Mouse (Mus musculus): ENCODE measurements around the gene Slc51a. TPM values are rescaled to one million over a fixed set of nuclear protein-coding genes. Genes with fewer than 3 reads are reported as not detected.

Slc51a gene
- polyA plus RNA-seq, 1 experiment from 2014 or later: 1.6 TPM

GRCm38 (mm10) chr16:32463426-32463825 is 24.3 kb downstream of the Slc51a start:
- ATAC-seq (ENCODE audit: extremely low read depth, insufficient number of reproducible peaks, low FRiP score, low TSS enrichment): peak; percentile 31; the same call in 1 of the 2 replicates
- Histone ChIP-seq H3K36me3 (peaks cover 63% of the 10 kb centered on the region), H3K4me1 (peaks cover 15% of the 10 kb centered on the region), H3K27ac (replicated peaks) (peak overlapping the region; percentile 82), H3K4me3 (no peak overlapping the region), H3K4me2 (peak overlapping the region; percentile 12; the same call in 1 of the 2 replicates), H3K27me3 (replicated peaks) (no peaks in the 10 kb centered on the region), H3K9me3 (no peaks in the 10 kb centered on the region), H3K9ac (no peak overlapping the region)
- 30% methylated on average over 2 of the region's 2 CpGs for WGBS

GRCm38 (mm10) chr16:32462950-32463349 is 24.7 kb downstream of the Slc51a start:
- 84% methylated on average over 16 of the region's 16 CpGs for WGBS
- Histone ChIP-seq H3K36me3 (peaks cover 58% of the 10 kb centered on the region), H3K4me1 (peaks cover 15% of the 10 kb centered on the region), H3K27me3 (replicated peaks) (no peaks in the 10 kb centered on the region), H3K27ac (replicated peaks) (peak overlapping the region; percentile 82), H3K4me2 (peak overlapping the region; percentile 12; the same call in 1 of the 2 replicates), H3K9me3 (no peaks in the 10 kb centered on the region), H3K9ac (no peak overlapping the region), H3K4me3 (no peak overlapping the region)
- no peak for ATAC-seq (ENCODE audit: extremely low read depth, insufficient number of reproducible peaks, low FRiP score, low TSS enrichment)

DNA sequence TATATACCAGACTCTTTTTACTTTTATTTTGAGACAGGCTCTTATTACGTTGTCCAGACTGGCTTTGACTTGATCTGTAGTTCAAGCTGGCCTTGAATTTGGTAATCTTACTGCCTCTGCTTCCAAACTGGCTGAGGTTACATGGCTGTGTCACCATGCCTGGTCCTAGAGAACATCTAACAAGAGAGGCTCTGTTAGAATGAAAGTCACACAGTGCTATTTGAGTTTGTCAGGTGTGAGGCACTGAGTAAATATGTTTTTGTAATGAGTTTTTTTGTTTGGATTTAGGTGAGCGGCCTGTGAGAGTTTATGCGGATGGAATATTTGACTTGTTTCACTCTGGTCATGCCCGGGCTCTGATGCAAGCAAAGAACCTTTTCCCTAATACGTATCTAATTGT is 26.0 kb downstream of the Slc51a start:
- H3K27me3 ChIP-seq (replicated peaks): no peaks in the 10 kb centered on the region
- ATAC-seq (ENCODE audit: extremely low read depth, insufficient number of reproducible peaks, low FRiP score, low TSS enrichment): no peak
- WGBS: 95% methylated on average over 5 of the region's 5 CpGs
- H3K9me3 ChIP-seq: no peaks in the 10 kb centered on the region
- peaks cover 20% of the 10 kb centered on the region for H3K4me1 ChIP-seq
- H3K27ac ChIP-seq (replicated peaks): no peak overlapping the region
- no peak overlapping the region for H3K9ac ChIP-seq
- peaks cover 52% of the 10 kb centered on the region for H3K36me3 ChIP-seq
- no peak overlapping the region for H3K4me2 ChIP-seq
- no peak overlapping the region for H3K4me3 ChIP-seq

DNA sequence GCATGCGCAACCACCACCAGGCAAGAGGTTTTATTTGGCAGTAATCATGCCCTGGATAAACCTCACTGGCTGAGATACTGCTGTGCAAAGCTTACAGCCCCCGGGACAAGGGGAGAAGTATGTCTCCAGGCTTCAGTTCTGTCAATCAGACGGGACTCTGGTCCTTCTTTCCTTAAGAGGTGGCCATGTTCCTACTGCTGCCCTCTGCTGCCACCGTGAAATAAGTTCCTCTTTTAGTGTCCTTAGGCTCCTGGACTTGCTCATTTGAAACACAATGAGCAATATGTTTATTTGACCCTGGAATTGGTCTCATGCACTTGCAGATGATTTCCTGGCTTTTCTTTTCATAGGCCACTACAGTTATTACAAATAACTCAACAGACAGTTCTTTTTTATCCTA is 27.2 kb downstream of the Slc51a start:
- H3K9ac ChIP-seq: no peak overlapping the region
- peaks cover 20% of the 10 kb centered on the region for H3K4me1 ChIP-seq
- WGBS: 54% methylated on average over 4 of the region's 4 CpGs
- no peaks in the 10 kb centered on the region for H3K27me3 ChIP-seq (replicated peaks)
- H3K4me3 ChIP-seq: no peak overlapping the region
- H3K4me2 ChIP-seq: no peak overlapping the region
- peaks cover 58% of the 10 kb centered on the region for H3K36me3 ChIP-seq
- H3K9me3 ChIP-seq: no peaks in the 10 kb centered on the region
- H3K27ac ChIP-seq (replicated peaks): no peak overlapping the region
- ATAC-seq (ENCODE audit: extremely low read depth, insufficient number of reproducible peaks, low FRiP score, low TSS enrichment): no peak

GRCm38 (mm10) chr16:32457589-32458386 is 29.9 kb downstream of the Slc51a start:
- Histone ChIP-seq H3K9ac (no peak overlapping the region), H3K4me2 (no peak overlapping the region), H3K4me1 (peaks cover 7% of the 10 kb centered on the region), H3K4me3 (no peak overlapping the region), H3K9me3 (no peaks in the 10 kb centered on the region), H3K36me3 (peaks cover 55% of the 10 kb centered on the region), H3K27me3 (replicated peaks) (no peaks in the 10 kb centered on the region), H3K27ac (replicated peaks) (0 out of 2 replicates have a peak overlapping the region, but pooled peaks have one; percentile 17)
- no peak for ATAC-seq (ENCODE audit: extremely low read depth, insufficient number of reproducible peaks, low FRiP score, low TSS enrichment)
- 60% methylated on average over 10 of the region's 10 CpGs for WGBS

- WGBS: 95% methylated on average over 1 of the region's 1 CpGs
- no peak overlapping the region for H3K9ac ChIP-seq
- no peaks in the 10 kb centered on the region for H3K27me3 ChIP-seq (replicated peaks)
- H3K9me3 ChIP-seq: no peaks in the 10 kb centered on the region
- H3K4me2 ChIP-seq: no peak overlapping the region
- H3K4me1 ChIP-seq: peaks cover 5% of the 10 kb centered on the region; the same call in 1 of the 2 replicates
- ATAC-seq (ENCODE audit: extremely low read depth, insufficient number of reproducible peaks, low FRiP score, low TSS enrichment): no peak
- no peak overlapping the region for H3K4me3 ChIP-seq
- H3K27ac ChIP-seq (replicated peaks): no peak overlapping the region
- peaks cover 55% of the 10 kb centered on the region for H3K36me3 ChIP-seq
Measured at GRCm38 (mm10) chr16:32456761-32457160, 30.9 kb downstream of the Slc51a start.

- Histone ChIP-seq H3K9me3 (no peaks in the 10 kb centered on the region), H3K9ac (no peak overlapping the region), H3K4me2 (no peak overlapping the region), H3K27me3 (replicated peaks) (no peaks in the 10 kb centered on the region), H3K4me1 (peaks cover 5% of the 10 kb centered on the region; the same call in 1 of the 2 replicates), H3K4me3 (no peak overlapping the region), H3K27ac (replicated peaks) (no peak overlapping the region), H3K36me3 (peaks cover 56% of the 10 kb centered on the region)
- ATAC-seq (ENCODE audit: extremely low read depth, insufficient number of reproducible peaks, low FRiP score, low TSS enrichment): no peak
Measured at GRCm38 (mm10) chr16:32456086-32456485, 31.6 kb downstream of the Slc51a start.

DNA sequence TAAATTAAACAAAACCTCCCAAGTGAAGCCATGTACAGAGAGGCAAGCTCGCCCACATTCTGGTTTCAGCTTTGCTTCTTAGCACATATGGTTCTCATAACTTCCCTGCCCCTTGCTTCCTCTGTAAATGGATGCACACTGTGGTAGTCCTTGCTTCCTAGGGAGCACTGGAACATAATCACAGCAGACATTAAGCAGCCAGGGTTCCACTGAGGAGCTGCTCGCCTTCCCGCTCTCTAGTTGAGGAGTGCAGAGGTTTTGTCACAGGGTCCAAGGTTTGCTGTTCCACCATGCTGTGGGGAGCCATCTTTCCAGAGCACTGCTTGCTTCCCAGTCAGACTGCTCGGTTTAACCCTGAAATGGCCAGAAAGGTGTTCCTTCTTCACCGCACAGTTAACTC is 33.0 kb downstream of the Slc51a start:
- H3K4me2 ChIP-seq: no peak overlapping the region
- no peak overlapping the region for H3K4me3 ChIP-seq
- H3K27ac ChIP-seq (replicated peaks): no peak overlapping the region
- no peaks in the 10 kb centered on the region for H3K9me3 ChIP-seq
- ATAC-seq (ENCODE audit: extremely low read depth, insufficient number of reproducible peaks, low FRiP score, low TSS enrichment): no peak
- peaks cover 5% of the 10 kb centered on the region; the same call in 1 of the 2 replicates for H3K4me1 ChIP-seq
- no peak overlapping the region for H3K9ac ChIP-seq
- WGBS: 89% methylated on average over 5 of the region's 5 CpGs
- no peaks in the 10 kb centered on the region for H3K27me3 ChIP-seq (replicated peaks)
- peaks cover 55% of the 10 kb centered on the region for H3K36me3 ChIP-seq

DNA sequence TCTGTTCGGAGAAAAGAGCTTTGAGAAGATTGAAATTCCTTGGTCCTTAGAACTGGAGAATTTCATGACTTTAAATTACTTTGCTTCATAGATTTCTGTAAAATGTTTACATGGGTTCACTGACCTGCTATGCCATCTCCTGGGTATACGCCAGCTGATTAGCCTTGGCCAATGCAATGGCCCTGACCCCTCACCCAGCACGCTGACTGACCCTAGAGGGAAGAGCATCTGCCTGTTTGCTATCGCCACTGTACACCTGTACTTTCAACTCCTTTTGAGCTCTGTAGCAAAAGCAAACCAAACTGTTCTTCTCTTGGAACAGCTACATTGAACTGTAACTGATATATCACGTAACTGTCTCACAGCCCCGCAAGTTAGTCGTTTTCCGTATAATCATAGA is 34.6 kb downstream of the Slc51a start:
- WGBS: 94% methylated on average over 8 of the region's 8 CpGs
- H3K4me2 ChIP-seq: no peak overlapping the region

DNA sequence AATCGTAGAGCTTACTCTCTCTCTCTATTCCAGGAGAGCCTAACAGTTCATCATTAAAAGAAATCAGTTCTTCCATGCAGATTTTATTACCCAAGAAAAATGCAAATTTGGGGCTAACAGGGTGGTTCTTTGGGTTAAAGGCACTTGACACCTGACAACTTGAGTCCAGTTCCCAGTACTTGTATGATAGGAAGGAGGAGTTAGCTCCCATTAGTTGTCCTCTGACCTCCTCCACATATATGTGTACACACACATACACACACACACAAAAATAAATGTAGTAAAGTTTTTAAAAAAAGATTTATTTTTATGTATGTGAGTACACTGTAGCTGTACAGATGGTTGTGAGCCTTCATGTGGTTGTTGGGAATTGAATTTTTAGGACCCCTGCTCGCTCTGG is 37.5 kb downstream of the Slc51a start:
- Histone ChIP-seq H3K4me2 (no peak overlapping the region), H3K9me3 (no peaks in the 10 kb centered on the region), H3K4me3 (no peak overlapping the region), H3K9ac (no peak overlapping the region), H3K36me3 (peaks cover 32% of the 10 kb centered on the region), H3K4me1 (peaks cover 14% of the 10 kb centered on the region), H3K27ac (replicated peaks) (no peak overlapping the region), H3K27me3 (replicated peaks) (no peaks in the 10 kb centered on the region)
- 90% methylated on average over 2 of the region's 2 CpGs for WGBS
- ATAC-seq (ENCODE audit: extremely low read depth, insufficient number of reproducible peaks, low FRiP score, low TSS enrichment): no peak

More for the DNA sequence above, 34.6 kb downstream of the Slc51a start:
- Histone ChIP-seq H3K36me3 (peaks cover 49% of the 10 kb centered on the region), H3K4me3 (no peak overlapping the region), H3K4me1 (peaks cover 5% of the 10 kb centered on the region; the same call in 1 of the 2 replicates), H3K27ac (replicated peaks) (no peak overlapping the region), H3K9me3 (no peaks in the 10 kb centered on the region), H3K27me3 (replicated peaks) (no peaks in the 10 kb centered on the region), H3K9ac (no peak overlapping the region)
- no peak for ATAC-seq (ENCODE audit: extremely low read depth, insufficient number of reproducible peaks, low FRiP score, low TSS enrichment)

DNA sequence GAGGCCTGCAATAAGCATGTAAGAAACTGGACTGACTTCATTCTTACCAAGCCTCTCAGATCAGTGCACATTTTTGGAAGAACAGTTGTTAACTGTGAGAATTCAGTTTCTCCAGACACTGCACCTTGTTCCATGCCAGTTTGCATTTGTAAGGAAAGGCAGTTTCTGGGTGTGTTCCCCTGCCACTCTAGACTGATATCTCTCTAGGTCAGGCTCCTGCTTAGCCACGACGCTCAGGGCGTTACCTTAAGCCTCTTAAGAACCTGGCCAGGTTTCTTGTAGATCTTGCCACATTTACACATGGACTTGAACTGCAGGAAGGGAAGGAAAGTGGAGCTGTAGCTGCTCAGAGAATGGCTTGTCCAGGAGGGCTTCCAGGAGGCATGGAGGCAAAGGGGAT is 38.0 kb downstream of the Slc51a start:
- 82% methylated on average over 3 of the region's 3 CpGs for WGBS
- no peak overlapping the region for H3K9ac ChIP-seq
- no peak overlapping the region for H3K4me2 ChIP-seq
- no peak for ATAC-seq (ENCODE audit: extremely low read depth, insufficient number of reproducible peaks, low FRiP score, low TSS enrichment)
- no peak overlapping the region for H3K27ac ChIP-seq (replicated peaks)
- peaks cover 27% of the 10 kb centered on the region for H3K36me3 ChIP-seq
- no peaks in the 10 kb centered on the region for H3K27me3 ChIP-seq (replicated peaks)
- H3K4me1 ChIP-seq: peaks cover 14% of the 10 kb centered on the region
- no peak overlapping the region for H3K4me3 ChIP-seq
- no peaks in the 10 kb centered on the region for H3K9me3 ChIP-seq

Measured in heart, embryonic 13.5 days (tissue).